Mouse (Mus musculus) brain, adult 10 weeks (tissue): ENCODE data around the gene Nyx. TPM values are rescaled to one million over a fixed set of nuclear protein-coding genes. Genes with fewer than 3 reads are reported as not detected.

ENCODE experiments used
- polyA plus RNA-seq: library from polyadenylated mRNA; stranded (reverse); fragments of 350-450 nt; fragmentation: Illumina TruSeq; extraction: RNeasy Lipid Tissue Mini Kit (QIAGEN cat#74804); gene quantifications from one replicate; pipeline ENCODE4 v1.2.3, GENCODE M21; 2015; ENCODE audit warnings: low read depth, low replicate concordance

Nyx gene
- 0.27 TPM for polyA plus RNA-seq

GRCm38 (mm10) chrX:13465810-13466209 is at the start of gene Nyx:
TSS of gene Nyx (plus strand) at chrX:13466110.

Other genes starting within 250 kb of the Nyx start
- 121 TPM for gene Ddx3x, start 185.1 kb upstream of the Nyx start, polyA plus RNA-seq
- gene Gpr34, start 166.0 kb downstream of the Nyx start, polyA plus RNA-seq: 24.8 TPM
- gene Gpr82, start 195.3 kb downstream of the Nyx start, polyA plus RNA-seq: not detected